Mouse (Mus musculus) CD4-positive, CD25-positive, alpha-beta regulatory T cell, adult 2 months (primary cell): Measurements from ENCODE around the gene Gpc6.

Experiments used
- DNase-seq: peaks from one replicate; pipeline ENCODE4 v3.0.0-alpha.2; 2012; ENCODE audit warnings: low read depth, low spot score

Gpc6 gene

GRCm38 (mm10) chr14:117852266-117852665 is 927.2 kb downstream of the Gpc6 start:
- no peak for DNase-seq

DNA sequence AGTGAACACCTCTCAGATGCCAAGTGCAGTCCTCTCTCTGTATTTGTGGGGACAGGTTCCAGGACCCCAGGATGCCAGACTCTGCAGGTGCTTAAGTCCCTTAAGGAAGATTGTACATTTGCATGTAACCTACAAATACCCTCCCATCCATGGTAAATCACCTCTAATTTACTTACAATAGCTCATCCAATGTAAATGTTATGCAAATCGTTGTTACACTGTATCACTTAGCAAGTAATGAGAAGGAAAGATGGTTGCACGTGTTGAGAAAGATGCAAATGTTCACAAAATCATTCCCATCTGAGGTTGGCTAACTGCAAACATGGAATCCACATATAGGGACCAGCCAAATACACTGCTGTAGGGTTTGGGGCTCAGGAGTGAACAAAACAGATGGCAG is 927.7 kb downstream of the Gpc6 start:
- DNase-seq: no peak

DNA sequence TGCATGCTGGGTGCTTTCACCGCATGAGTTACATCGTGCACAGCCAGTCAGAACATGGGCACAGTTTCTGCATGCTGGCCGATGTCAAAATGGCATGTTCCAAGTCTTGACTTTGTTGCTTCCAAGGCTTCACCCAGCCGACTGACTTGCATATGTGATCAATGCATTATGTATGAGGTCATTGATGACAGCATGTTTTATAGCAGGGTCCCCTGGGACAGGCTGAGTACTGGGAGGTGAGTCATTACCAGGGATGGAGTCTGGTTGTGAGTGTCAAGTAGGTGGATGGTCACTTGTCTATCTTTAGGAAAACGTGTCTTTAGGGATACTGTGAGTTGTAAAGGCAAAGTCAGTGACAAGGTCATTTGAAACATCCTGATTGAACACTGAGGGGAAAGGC is 929.4 kb downstream of the Gpc6 start:
- DNase-seq: no peak

DNA sequence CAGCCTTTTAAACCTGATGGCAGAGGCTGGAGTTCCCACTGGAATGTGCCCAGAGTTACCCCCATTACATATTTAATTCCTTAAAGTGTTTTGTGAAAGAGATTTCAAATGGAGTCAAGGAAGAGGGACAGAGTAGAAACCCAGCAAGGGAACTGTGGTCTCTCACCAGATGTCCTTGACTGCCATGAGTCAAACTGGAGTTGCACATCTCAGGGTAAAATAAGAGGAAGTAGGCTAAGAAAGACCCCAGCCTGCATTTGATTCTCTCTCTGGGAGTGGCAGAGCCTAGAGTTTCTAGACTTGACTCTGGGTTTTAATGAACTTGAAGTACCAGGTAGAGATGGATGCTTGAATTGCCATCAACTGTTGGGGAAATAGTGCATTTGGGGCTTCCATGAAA is 946.2 kb downstream of the Gpc6 start:
- no peak for DNase-seq

DNA sequence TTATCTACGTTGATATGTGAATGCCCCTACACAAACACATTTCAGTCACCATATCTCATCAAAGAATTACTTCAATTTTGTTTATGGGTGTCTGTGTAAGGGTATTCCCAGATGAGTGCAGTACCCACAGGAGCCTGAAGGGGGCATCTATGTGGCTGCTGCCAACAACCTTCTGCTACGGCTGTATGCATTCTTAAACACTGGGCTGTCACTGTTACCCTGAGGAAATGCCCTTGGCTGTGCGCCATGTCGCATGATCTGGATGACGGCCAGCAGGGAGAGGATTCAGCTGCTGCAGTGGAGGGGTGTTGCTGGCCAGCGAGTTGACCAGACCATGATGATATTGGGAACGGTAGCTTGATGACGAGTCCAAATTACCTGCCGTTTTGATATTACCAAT is 954.2 kb downstream of the Gpc6 start:
- DNase-seq: no peak

- DNase-seq: no peak
Observed at GRCm38 (mm10) chr14:117881112-117881511, 956.0 kb downstream of the Gpc6 start.

- DNase-seq: no peak
Observed at GRCm38 (mm10) chr14:117882222-117882621, 957.1 kb downstream of the Gpc6 start.

DNA sequence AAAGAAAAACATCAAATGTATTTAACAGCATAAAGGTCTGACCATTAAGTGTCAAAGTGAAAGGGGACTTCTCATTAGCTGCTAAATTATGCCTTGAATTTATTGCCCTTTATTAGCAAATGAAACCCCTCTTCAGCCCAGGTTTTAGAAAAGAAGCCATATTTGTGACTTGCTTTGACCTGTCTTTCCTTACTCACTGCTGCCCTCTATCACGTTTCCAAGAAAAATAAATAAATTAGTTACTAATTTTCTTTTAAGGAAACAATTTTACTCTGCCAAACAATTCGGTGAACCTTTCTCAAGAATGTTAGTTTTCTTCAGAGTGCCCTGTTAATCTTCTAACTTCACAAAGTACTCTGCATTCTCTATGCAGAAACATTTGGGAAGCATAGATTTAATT is 964.5 kb downstream of the Gpc6 start:
- DNase-seq: no peak

DNA sequence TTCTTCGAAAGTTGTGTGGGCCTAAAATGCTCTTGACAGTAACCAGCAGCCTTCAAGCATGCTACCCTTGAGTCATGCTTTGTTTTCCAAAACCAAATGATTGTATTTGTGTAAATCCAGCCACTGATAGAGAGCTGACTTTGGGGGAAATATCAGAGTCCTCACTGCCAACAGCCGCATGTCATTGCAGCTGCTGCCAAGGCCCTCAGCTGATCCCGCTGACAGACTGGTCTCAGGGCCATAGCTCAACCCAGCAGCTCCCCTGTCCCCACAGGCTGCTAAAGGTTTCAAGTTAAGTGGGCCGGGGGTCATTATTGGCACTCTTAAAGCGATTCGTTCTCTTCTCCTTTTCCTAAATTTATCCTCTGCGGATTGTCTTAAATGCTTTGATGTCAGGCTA is 966.3 kb downstream of the Gpc6 start:
- DNase-seq: no peak

DNA sequence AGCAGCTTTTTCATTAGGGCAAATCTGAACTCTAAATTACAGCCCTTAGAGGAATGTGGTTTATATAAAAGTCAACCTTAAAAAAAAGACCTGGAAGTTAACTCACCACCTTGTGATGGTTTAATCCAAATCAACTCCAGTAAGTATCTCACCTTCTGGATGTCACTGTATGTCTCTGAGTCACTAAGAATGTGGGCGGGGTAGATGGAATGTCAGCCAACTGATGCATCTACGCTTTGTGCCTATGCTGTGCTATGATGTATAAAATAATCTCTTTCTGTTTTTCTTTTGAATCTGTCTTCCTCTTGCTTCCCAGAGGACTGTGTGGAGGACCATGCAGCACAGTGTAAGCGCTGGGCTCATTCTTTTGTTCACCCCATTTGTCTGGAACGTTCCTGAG is 966.9 kb downstream of the Gpc6 start:
- DNase-seq: no peak

- DNase-seq: no peak
Observed at GRCm38 (mm10) chr14:117894869-117895538, 969.9 kb downstream of the Gpc6 start.

- no peak for DNase-seq
Observed at GRCm38 (mm10) chr14:117895539-117895912, 970.4 kb downstream of the Gpc6 start.

- no peak for DNase-seq
Observed at GRCm38 (mm10) chr14:117904300-117904699, 979.2 kb downstream of the Gpc6 start.

DNA sequence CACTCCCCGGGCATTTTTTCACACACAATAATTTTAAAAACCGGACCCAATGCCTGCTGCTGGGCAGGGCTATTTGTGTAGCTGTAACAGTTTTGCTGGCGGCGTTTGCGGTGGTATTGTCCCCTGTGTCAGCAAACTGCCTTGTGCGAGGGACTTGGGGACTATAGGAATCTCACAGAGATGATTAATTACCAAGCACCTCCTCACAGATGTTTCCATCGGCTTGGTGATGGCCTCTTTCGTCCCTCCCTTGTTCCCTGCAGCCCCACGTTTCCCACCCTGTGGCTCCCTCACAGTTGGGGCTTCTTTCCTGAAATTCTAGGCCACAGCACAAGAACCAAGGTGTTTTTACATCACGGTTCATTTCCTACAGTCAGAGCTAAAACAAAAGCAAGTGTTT is 980.6 kb downstream of the Gpc6 start:
- no peak for DNase-seq

DNA sequence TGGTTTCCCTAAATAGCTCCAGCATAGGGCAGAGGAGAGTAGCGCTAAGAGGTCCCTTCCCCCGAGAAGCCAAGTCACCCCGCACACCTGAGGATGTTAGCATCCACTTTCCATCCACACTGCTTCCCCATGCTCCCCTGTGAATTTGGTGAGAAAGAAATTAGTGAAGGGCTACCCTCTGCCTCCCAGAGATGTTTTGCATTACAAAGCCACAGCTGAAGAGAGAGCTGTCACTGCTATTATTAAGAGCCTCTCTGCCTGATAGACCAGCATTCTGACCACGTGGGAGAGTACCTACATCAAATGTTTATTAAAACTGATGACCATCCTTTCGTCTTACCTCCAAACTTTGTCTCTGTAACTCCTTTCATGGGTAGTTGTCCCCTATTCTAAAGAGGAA is 981.2 kb downstream of the Gpc6 start:
- no peak for DNase-seq

GRCm38 (mm10) chr14:117908231-117908920 is 983.3 kb downstream of the Gpc6 start:
- DNase-seq: no peak

DNA sequence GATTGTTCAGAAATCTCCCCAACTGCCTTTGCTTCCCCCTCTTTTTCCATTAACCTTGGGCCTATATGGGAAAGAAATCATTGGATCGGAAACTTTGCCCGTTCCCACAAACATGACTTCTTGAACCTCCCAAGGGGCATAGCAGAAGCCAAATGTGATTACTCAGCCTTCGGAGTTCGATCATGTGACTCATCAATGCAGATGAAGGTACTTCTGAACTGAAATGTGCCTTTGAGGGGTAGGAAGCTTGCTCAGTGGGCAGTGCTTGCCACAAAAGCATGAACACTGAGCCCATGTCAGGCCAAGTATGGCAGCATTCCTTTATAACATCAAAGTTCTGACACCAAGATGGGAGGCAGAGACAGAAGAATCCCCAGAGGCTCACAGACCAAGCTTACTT is 983.9 kb downstream of the Gpc6 start:
- DNase-seq: no peak

- DNase-seq: no peak
Observed at GRCm38 (mm10) chr14:117910323-117910722, 985.2 kb downstream of the Gpc6 start.

DNA sequence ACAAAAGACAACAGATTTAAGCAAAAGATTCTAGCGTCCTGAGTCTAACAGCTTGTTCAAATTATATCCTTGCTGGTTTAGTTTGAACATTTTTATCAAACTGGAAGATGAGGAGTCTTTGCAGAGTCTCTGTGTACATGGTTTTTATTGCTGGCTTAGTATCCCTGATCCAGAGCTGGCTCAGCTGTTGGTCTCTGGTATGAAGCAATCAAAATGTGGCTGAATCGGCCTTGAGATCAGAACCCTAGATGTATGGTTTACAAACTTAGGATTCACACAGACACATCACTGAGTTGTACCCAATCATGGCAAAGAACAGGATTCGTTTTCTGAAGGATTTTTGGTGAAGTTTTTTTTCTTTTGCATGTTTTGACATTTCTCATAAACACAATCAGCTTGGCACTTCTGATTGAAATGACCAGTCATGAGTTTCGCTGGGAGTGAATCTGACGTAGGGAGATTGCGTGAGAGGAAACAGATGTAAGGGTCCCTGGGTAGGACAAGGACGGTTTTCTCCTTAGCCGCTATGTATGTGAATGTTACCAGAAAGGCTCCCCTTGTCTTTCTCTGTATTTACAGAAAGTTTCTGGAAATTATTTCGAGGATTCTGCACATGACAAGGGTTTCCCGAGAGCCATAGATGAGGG is 987.6 kb downstream of the Gpc6 start:
- DNase-seq: no peak

GRCm38 (mm10) chr14:117916577-117916976 is 991.5 kb downstream of the Gpc6 start:
- no peak for DNase-seq

- DNase-seq: no peak
Observed at GRCm38 (mm10) chr14:117918724-117919123, 993.6 kb downstream of the Gpc6 start.

- DNase-seq: no peak
Observed at GRCm38 (mm10) chr14:117919612-117920011, 994.5 kb downstream of the Gpc6 start.

DNA sequence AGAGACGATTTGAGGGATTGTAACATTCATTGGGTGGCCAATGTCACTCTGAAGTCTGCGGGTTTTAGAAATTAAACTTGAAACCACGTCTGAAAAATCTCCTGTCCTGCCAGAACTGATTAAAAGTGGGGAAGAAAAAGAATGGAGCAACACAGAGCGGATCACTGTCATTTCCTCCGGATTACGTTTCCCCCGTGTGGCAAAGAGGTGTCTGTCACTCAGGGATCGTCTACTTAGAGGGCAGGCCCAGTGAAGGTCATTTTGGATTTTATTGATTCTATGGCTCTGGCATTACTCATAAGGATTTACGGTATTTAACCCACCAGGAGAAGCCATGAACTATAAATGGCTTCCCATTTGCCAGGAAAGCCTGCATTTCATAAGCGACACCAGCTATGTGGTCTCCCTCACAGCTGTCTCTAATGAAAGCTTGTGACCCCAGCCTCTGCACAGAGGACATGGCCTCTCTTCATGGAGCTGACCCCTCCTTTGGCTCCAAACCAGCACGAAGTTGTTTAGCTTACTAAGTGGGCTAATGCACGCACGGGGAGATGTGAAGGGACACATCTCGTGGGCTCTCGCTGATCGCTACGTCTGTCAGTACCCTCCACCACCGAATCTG is 996.4 kb downstream of the Gpc6 start:
- DNase-seq: no peak
